Mouse (Mus musculus): ENCODE measurements around the gene Acpp. TPM values are rescaled to one million over a fixed set of nuclear protein-coding genes. Genes with fewer than 3 reads are reported as not detected.
A peak's percentile ranks its signal among the peaks of the same experiment; 100 is the strongest.

Gene Acpp
- polyA plus RNA-seq, 1 experiment = 2.2 TPM

DNA sequence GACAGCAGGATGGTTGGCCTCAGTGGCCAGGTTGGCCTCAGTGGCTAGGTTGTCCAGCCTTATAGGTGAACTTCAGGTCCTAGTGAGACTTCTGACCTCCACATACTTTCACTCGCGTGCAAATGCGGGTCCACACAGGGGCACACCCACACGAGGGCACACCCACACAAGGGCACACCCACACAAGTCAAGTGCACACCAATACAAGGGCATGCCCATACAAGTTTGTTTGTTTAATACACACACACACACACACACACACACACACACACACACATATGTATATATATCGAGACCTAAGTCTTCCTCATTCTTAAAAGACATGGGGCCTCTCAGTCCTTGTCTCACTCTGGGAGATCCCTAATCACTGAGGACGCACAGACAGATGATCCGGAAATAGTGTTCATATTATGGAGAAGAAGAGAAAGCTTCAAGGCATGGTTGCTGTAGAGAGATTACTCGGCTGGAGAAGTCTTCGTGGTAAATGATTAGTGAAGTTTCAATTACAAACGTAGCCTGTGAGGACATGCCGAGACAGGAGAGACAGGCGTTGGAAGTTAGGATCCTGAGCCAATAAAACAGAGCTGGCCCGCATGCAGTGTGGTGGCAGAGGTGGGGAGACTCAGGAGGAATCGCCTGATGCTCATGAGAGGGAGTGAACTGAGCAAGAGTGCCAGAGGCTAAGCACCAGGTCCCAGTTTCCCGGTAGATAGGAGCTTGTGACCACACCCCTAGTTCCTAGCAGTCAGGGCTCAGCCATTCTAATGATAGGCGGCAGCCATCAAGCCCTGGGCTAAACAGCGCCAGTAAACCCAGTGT lies 23.7 kb upstream of the Acpp start:
- Histone ChIP-seq H3K27ac (ENCODE audit: insufficient read depth, low read length) (no peak overlapping the region), H3K36me3 (ENCODE audit: control insufficient read depth, insufficient read depth, low read length) (no peaks in the 10 kb centered on the region), H3K27me3 (ENCODE audit: control insufficient read depth, insufficient read depth, low read length) (no peaks in the 10 kb centered on the region), H3K4me1 (ENCODE audit: control insufficient read depth, insufficient read depth, insufficient read length) (no peaks in the 10 kb centered on the region), H3K4me3 (ENCODE audit: extremely low read depth, insufficient read depth, insufficient read length) (no peak overlapping the region)
- DNase-seq (ENCODE audit: low read depth in 1 of 2, low spot score in 2 of 2) = no peak
- TF ChIP-seq POLR2A (IDR thresholded peaks at IDR 0.05; ENCODE audit: low read depth, low read length) (no peak), CTCF (IDR thresholded peaks at IDR 0.05; ENCODE audit: extremely low read depth, insufficient read depth, insufficient read length, insufficient replicate concordance) (no peak)
- 86% methylated on average over 17 of the region's 17 CpGs for WGBS

DNA sequence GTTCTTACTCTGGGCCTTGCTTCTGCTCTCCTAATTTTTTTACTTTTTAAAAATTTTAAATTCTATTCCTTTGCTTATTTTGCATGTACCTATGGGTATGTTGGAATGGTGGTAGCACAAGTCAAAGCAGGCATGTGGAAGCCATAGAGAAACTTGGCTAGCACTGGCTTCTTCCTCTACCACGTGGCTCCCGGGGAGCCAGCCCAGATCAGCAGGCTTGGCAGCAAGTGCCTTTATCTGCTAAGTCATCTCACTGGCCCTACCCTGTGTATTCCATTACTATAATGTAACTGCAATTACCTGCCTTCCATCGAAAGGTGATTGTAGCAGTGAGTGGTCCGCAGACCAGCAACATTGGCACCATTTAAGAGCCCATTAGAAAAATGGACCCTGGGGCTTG lies 22.8 kb upstream of the Acpp start:
- H3K36me3 ChIP-seq (ENCODE audit: control insufficient read depth, insufficient read depth, low read length) = no peaks in the 10 kb centered on the region
- WGBS = 81% methylated on average over 4 of the region's 4 CpGs
- TF ChIP-seq CTCF (IDR thresholded peaks at IDR 0.05; ENCODE audit: extremely low read depth, insufficient read depth, insufficient read length, insufficient replicate concordance) = no peak
- no peak overlapping the region for H3K27ac ChIP-seq (ENCODE audit: insufficient read depth, low read length)
- no peaks in the 10 kb centered on the region for H3K4me1 ChIP-seq (ENCODE audit: control insufficient read depth, insufficient read depth, insufficient read length)
- DNase-seq (ENCODE audit: low read depth in 1 of 2, low spot score in 2 of 2) = no peak
- H3K4me3 ChIP-seq (ENCODE audit: extremely low read depth, insufficient read depth, insufficient read length) = no peak overlapping the region
- H3K27me3 ChIP-seq (ENCODE audit: control insufficient read depth, insufficient read depth, low read length) = no peaks in the 10 kb centered on the region

GRCm38 (mm10) chr9:104355521-104356270 lies 18.1 kb upstream of the Acpp start:
- Histone ChIP-seq H3K27ac (ENCODE audit: insufficient read depth, low read length) (no peak overlapping the region), H3K4me3 (ENCODE audit: extremely low read depth, insufficient read depth, insufficient read length) (no peak overlapping the region), H3K27me3 (ENCODE audit: control insufficient read depth, insufficient read depth, low read length) (no peaks in the 10 kb centered on the region; the same call in 1 of the 2 replicates), H3K4me1 (ENCODE audit: control insufficient read depth, insufficient read depth, insufficient read length) (no peaks in the 10 kb centered on the region), H3K36me3 (ENCODE audit: control insufficient read depth, insufficient read depth, low read length) (no peaks in the 10 kb centered on the region)
- DNase-seq (ENCODE audit: low read depth in 1 of 2, low spot score in 2 of 2) = no peak
- WGBS = 87% methylated on average over 8 of the region's 8 CpGs
- TF ChIP-seq POLR2A (IDR thresholded peaks at IDR 0.05; ENCODE audit: low read depth, low read length) (no peak), CTCF (IDR thresholded peaks at IDR 0.05; ENCODE audit: extremely low read depth, insufficient read depth, insufficient read length, insufficient replicate concordance) (no peak)

- Histone ChIP-seq H3K27me3 (ENCODE audit: control insufficient read depth, insufficient read depth, low read length) (no peaks in the 10 kb centered on the region), H3K4me1 (ENCODE audit: control insufficient read depth, insufficient read depth, insufficient read length) (no peaks in the 10 kb centered on the region), H3K36me3 (ENCODE audit: control insufficient read depth, insufficient read depth, low read length) (no peaks in the 10 kb centered on the region), H3K4me3 (ENCODE audit: extremely low read depth, insufficient read depth, insufficient read length) (no peak overlapping the region), H3K27ac (ENCODE audit: insufficient read depth, low read length) (no peak overlapping the region)
- 75% methylated on average over 5 of the region's 5 CpGs for WGBS
- no peak for DNase-seq (ENCODE audit: low read depth in 1 of 2, low spot score in 2 of 2)
- TF ChIP-seq POLR2A (IDR thresholded peaks at IDR 0.05; ENCODE audit: low read depth, low read length) (no peak), CTCF (IDR thresholded peaks at IDR 0.05; ENCODE audit: extremely low read depth, insufficient read depth, insufficient read length, insufficient replicate concordance) (no peak)
Observed at GRCm38 (mm10) chr9:104344136-104344535, 6.6 kb upstream of the Acpp start.

GRCm38 (mm10) chr9:104339483-104339882 lies 1.9 kb upstream of the Acpp start:
- H3K27ac ChIP-seq (ENCODE audit: insufficient read depth, low read length) = no peak overlapping the region
- no peaks in the 10 kb centered on the region; the same call in 1 of the 2 replicates for H3K4me1 ChIP-seq (ENCODE audit: control insufficient read depth, insufficient read depth, insufficient read length)
- H3K27me3 ChIP-seq (ENCODE audit: control insufficient read depth, insufficient read depth, low read length) = no peaks in the 10 kb centered on the region
- no peak for DNase-seq (ENCODE audit: low read depth in 1 of 2, low spot score in 2 of 2)
- TF ChIP-seq POLR2A (IDR thresholded peaks at IDR 0.05; ENCODE audit: low read depth, low read length) (no peak), CTCF (IDR thresholded peaks at IDR 0.05; ENCODE audit: extremely low read depth, insufficient read depth, insufficient read length, insufficient replicate concordance) (no peak)
- no peaks in the 10 kb centered on the region for H3K36me3 ChIP-seq (ENCODE audit: control insufficient read depth, insufficient read depth, low read length)
- no peak overlapping the region for H3K4me3 ChIP-seq (ENCODE audit: extremely low read depth, insufficient read depth, insufficient read length)
- 87% methylated on average over 5 of the region's 5 CpGs for WGBS

DNA sequence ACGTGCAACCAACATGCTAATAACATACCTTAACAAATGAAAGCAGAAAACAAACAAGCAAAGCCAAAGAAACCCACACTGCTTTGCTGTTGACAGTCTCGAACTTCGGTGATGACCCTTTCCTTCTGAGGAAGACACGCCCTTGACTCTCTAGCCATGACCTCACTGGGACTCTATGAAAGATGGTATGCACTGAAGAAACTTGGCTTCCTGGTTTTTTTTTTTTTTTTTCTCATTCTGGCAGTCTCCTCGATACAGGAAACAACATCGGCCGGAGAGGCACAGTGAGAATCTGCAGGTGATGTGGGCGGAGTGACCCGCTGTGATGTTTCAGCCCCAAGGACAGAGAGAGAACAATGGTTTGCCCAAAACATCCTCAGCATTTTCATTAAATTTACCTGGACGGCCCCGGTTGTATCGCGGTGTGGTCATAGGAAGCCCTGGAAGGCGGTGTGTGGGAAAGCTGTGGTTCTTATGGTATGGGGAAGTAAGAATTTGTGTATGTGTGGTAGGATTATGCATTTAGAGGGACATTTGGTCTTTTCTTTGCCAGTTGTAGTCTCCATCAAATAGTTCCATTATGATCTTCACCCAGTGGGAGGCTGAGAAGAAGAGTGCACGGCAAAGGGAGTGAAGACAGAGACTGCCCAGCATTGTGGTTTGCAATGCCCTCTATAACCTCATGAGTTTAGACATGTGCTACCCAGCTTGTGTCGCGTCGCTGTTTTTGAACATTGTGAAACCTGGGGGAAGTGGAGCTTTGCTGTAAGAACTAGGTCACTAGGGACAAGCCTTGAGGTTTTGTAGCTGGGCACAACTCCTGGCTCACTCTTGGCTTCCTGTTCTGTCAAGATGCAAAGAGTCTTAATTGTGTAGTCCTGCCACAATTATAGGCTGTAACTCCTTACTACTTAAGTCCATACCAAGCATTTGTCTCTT lies 1.2 kb upstream of the Acpp start:
- H3K36me3 ChIP-seq (ENCODE audit: control insufficient read depth, insufficient read depth, low read length) = no peaks in the 10 kb centered on the region
- no peak overlapping the region for H3K27ac ChIP-seq (ENCODE audit: insufficient read depth, low read length)
- no peaks in the 10 kb centered on the region; the same call in 1 of the 2 replicates for H3K4me1 ChIP-seq (ENCODE audit: control insufficient read depth, insufficient read depth, insufficient read length)
- peak in 1 of 2 experiments; percentile 5 for DNase-seq (ENCODE audit: low read depth in 1 of 2, low spot score in 2 of 2)
- 31% methylated on average over 18 of the region's 18 CpGs for WGBS
- TF ChIP-seq CTCF (IDR thresholded peaks at IDR 0.05; ENCODE audit: extremely low read depth, insufficient read depth, insufficient read length, insufficient replicate concordance) (no peak), POLR2A (IDR thresholded peaks at IDR 0.05; ENCODE audit: low read depth, low read length) (no peak)
- no peaks in the 10 kb centered on the region for H3K27me3 ChIP-seq (ENCODE audit: control insufficient read depth, insufficient read depth, low read length)
- no peak overlapping the region for H3K4me3 ChIP-seq (ENCODE audit: extremely low read depth, insufficient read depth, insufficient read length)
